Mouse (Mus musculus) cortical plate, adult 2 months (tissue): ENCODE measurements around the gene Crip3.

Experiments
- CTCF ChIP-seq: fragments of 200-500 bp; IDR thresholded peaks from 2 replicates; pipeline ENCODE4 v1.5.1; 2011; ENCODE audit warnings: mild to moderate bottlenecking, control low read depth, low read length; ENCODE audit not compliant: insufficient read depth; ENCODE audit errors: extremely low read depth
- POLR2A ChIP-seq: fragments of 200-500 bp; IDR thresholded peaks from 2 replicates; pipeline ENCODE4 v1.6.1; 2011; ENCODE audit warnings: mild to moderate bottlenecking, low read length, control low read depth; ENCODE audit not compliant: insufficient read depth; ENCODE audit errors: extremely low read depth

DNA sequence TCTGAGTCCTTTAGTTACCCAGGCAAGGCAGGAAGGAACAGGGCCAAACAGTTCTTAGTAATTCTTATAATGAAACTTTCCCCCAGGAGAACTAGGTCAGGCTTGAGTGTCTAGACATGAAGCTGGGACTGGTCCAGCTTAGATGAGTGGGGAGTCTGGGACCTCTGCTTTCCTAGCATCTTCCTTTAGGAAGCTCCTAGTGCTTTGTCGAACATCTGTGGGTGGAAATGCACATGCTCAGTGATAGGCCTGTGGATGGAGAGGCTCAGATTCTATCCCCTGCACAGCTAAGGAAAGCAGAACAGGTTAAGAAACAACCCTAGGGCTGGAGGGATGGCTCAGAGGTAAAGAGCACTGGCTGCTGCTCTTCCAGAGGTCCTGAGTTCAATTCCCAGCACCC is 34.1 kb upstream of the Crip3 start:
- no peak for TF ChIP-seq CTCF
- TF ChIP-seq POLR2A, result no peak
